Mouse (Mus musculus): ENCODE measurements around the gene Gm17581. TPM values are rescaled to one million over a fixed set of nuclear protein-coding genes. Genes with fewer than 3 reads are reported as not detected.

The Gm17581 gene
- total and polyA plus RNA-seq, 2 experiments from 2014 or later = not detected

DNA sequence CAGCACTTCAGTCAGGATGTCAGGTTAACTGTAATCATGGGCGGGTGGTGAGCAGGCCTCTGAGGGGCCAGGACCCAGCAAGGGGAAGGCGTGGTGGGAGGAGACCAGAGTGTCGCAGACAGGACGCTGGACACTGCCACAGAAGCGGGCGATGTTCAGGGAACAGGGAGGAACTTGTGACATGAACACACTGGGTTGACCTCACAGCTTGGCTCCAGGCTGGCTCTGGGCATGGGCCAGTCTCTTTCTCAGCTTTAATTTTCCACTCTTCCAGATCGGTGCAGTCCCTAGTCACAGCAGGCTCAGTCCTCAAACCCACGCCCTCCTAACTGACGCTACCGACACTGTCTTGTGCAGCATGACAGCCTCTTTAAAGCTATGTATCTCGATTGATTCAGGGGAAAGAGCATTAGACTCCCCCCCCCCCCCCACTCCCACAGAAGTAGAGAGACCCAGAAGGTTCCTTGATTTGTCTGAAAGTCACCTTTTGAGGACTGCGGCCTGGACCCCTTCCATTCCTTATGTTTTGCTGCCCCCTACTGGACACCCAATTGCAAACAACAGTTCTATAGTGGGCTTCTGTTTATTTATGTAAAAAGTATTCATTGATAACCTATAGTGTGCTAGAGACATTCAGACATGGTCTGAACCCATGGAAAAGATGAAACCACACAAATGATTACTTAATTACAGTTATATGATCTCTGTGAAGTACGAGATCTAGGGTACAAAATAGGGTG lies 29.2 kb upstream of the Gm17581 start:
- DNase-seq (ENCODE audit: low spot score) = peak; percentile 45
- Histone ChIP-seq H3K4me3 (ENCODE audit: low read depth, low read length) (no peak overlapping the region), H3K27me3 (ENCODE audit: control insufficient read depth, insufficient read depth, low read length) (peaks cover 13% of the 10 kb centered on the region; the same call in 1 of the 2 replicates), H3K4me1 (ENCODE audit: control insufficient read depth, insufficient read depth) (no peaks in the 10 kb centered on the region), H3K4me2 (ENCODE audit: low read depth, low read length) (no peak overlapping the region), H3K9me3 (replicated peaks; ENCODE audit: control insufficient read depth, low read length) (no peaks in the 10 kb centered on the region), H3K9ac (replicated peaks; ENCODE audit: low read depth, low read length) (no peak overlapping the region), H3K27ac (ENCODE audit: low read depth) (no peak overlapping the region), H3K36me3 (replicated peaks; ENCODE audit: control insufficient read depth, insufficient read depth, low read length) (no peaks in the 10 kb centered on the region)
- WGBS = 47% methylated on average over 13 of the region's 13 CpGs
- TF ChIP-seq EP300 (IDR thresholded peaks at IDR 0.05; ENCODE audit: low read depth) (no peak), CTCF (IDR thresholded peaks at IDR 0.05; ENCODE audit: low read depth) (peak; percentile 83)
- ATAC-seq (ENCODE audit: insufficient read depth, low read depth) = peak; percentile 69

DNA sequence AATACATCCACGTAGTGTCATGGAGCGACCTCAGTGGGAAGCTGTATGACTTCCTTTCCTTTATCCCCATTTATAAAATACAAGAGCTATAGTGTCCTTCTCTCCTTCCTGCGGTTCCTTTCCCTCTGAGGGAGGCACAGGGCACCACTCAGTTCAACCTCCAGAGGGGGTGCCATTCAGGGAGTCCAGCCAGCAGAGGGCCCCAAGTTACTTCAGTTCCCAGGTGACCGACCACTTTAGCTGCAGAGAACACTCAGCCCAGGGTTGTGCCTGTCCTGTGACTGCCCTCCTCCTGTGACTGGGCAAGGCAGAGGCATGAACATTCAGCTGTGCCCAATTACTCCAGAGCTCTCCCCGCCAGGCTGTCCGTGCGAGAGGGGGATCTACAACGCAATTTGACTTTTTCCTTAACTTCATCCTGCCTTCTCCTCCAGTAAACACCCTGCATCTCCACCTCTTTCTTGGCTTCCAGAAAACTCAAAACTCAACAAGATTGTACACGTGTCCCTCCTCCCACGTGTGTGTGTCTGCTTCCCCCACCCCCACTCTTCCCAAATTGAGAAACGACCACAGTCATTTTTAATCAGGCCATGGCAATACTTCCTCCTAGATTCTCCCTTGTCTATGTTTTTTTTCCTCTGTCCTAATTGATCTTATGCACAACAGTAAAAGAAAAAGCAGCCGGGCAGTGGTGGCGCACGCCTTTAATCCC lies 21.3 kb upstream of the Gm17581 start:
- no peak overlapping the region for H3K4me3 ChIP-seq (ENCODE audit: low read depth, low read length)
- no peaks in the 10 kb centered on the region for H3K36me3 ChIP-seq (replicated peaks; ENCODE audit: control insufficient read depth, insufficient read depth, low read length)
- ATAC-seq (ENCODE audit: insufficient read depth, low read depth) = peak; percentile 51
- H3K27ac ChIP-seq (ENCODE audit: low read depth) = no peak overlapping the region
- TF ChIP-seq EP300 (IDR thresholded peaks at IDR 0.05; ENCODE audit: low read depth) (no peak), CTCF (IDR thresholded peaks at IDR 0.05; ENCODE audit: low read depth) (peak; percentile 37)
- 55% methylated on average over 14 of the region's 14 CpGs for WGBS
- H3K9me3 ChIP-seq (replicated peaks; ENCODE audit: control insufficient read depth, low read length) = no peaks in the 10 kb centered on the region
- DNase-seq (ENCODE audit: low spot score) = no peak
- no peaks in the 10 kb centered on the region for H3K4me1 ChIP-seq (ENCODE audit: control insufficient read depth, insufficient read depth)
- H3K9ac ChIP-seq (replicated peaks; ENCODE audit: low read depth, low read length) = no peak overlapping the region
- no peak overlapping the region for H3K4me2 ChIP-seq (ENCODE audit: low read depth, low read length)
- H3K27me3 ChIP-seq (ENCODE audit: control insufficient read depth, insufficient read depth, low read length) = peaks cover 7% of the 10 kb centered on the region; the same call in 1 of the 2 replicates

DNA sequence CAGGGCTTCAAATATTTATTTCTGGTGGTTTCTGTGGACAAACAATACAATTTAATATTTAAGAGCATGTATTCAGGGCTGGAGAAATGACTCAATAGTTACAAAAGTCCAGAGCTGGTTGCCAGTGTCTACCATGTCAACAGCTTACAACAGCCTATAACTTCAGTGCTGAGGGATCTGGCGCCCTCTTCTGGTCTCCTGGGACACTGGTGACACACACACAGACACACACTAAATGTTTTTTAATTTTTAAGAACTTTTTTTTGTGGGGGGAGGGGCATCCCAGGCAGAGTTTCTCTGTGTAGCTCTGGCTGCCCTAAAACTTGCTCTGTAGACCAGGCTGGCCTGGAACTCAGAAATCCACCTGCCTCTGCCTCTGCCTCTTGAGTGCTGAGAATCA lies 20.1 kb upstream of the Gm17581 start:
- H3K9ac ChIP-seq (replicated peaks; ENCODE audit: low read depth, low read length) = no peak overlapping the region
- H3K4me2 ChIP-seq (ENCODE audit: low read depth, low read length) = no peak overlapping the region
- ATAC-seq (ENCODE audit: insufficient read depth, low read depth) (no peak), DNase-seq (ENCODE audit: low spot score) (peak; percentile 18)
- H3K27me3 ChIP-seq (ENCODE audit: control insufficient read depth, insufficient read depth, low read length) = peaks cover 7% of the 10 kb centered on the region; the same call in 1 of the 2 replicates
- H3K27ac ChIP-seq (ENCODE audit: low read depth) = no peak overlapping the region
- TF ChIP-seq CTCF (IDR thresholded peaks at IDR 0.05; ENCODE audit: low read depth) (peak; percentile 53), EP300 (IDR thresholded peaks at IDR 0.05; ENCODE audit: low read depth) (no peak)
- no peak overlapping the region for H3K4me3 ChIP-seq (ENCODE audit: low read depth, low read length)
- H3K9me3 ChIP-seq (replicated peaks; ENCODE audit: control insufficient read depth, low read length) = no peaks in the 10 kb centered on the region
- H3K4me1 ChIP-seq (ENCODE audit: control insufficient read depth, insufficient read depth) = no peaks in the 10 kb centered on the region
- no peaks in the 10 kb centered on the region for H3K36me3 ChIP-seq (replicated peaks; ENCODE audit: control insufficient read depth, insufficient read depth, low read length)
- 8% methylated on average over 1 of the region's 1 CpGs for WGBS

DNA sequence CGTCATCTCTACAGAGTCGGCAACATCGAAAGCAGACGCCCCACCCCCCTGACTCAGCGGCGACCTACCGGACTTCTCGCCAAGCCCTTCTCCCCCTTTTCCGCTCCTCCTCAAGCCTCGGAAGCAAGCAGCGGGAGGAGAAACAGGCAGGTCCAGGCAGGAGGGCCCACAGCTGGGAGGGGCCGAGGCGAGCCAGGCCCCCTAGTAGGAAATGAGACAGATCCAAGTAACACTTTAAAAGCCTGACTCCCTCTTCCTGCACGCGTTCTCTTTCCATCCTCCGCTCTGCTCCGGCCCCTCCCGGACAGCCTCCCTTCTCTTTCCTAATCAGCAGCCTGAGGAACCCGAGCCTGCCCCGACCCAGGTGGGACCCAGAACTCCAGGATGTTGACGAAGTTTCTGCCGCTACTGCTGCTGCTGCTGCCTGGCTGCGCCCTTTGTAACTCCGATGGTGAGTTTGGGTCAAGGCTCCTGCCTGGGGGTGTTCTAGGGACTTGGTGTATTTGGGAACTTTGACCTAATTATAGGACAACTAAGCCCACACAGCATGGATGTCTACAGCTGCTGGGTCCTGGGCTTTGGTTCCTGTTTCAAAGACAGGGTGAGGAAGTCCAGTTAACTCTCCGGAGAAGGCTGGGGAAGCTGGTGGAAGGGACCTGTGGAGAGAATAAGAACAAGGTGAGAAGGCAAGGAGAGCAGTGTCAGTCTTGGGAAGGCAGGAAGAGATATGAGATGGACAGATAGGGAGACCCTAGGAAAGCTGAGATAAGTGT lies 15.5 kb upstream of the Gm17581 start, which contains the start of gene Procr:
Procr (plus strand) TSS at position 104 of the 773 bp plus-strand sequence.
- Histone ChIP-seq H3K9ac (replicated peaks; ENCODE audit: low read depth, low read length) (0 out of 2 replicates have a peak within 1 kb of the TSS, but pooled peaks have one; percentile 3), H3K36me3 (replicated peaks; ENCODE audit: control insufficient read depth, insufficient read depth, low read length) (no peaks in the 10 kb centered on the region), H3K4me2 (ENCODE audit: low read depth, low read length) (peak within 1 kb of the TSS; percentile 60), H3K27me3 (ENCODE audit: control insufficient read depth, insufficient read depth, low read length) (peaks cover 7% of the 10 kb centered on the region; the same call in 1 of the 2 replicates), H3K4me3 (ENCODE audit: low read depth, low read length) (peak within 1 kb of the TSS; percentile 31), H3K9me3 (replicated peaks; ENCODE audit: control insufficient read depth, low read length) (no peaks in the 10 kb centered on the region), H3K27ac (ENCODE audit: low read depth) (no peak within 1 kb of the TSS), H3K4me1 (ENCODE audit: control insufficient read depth, insufficient read depth) (no peaks in the 10 kb centered on the region)
- DNase-seq (ENCODE audit: low spot score) (peak; percentile 71), ATAC-seq (ENCODE audit: insufficient read depth, low read depth) (peak; percentile 83)
- WGBS = 2% methylated on average over 25 of the region's 25 CpGs
- no peak for TF ChIP-seq EP300 (IDR thresholded peaks at IDR 0.05; ENCODE audit: low read depth)
- TF ChIP-seq CTCF (IDR thresholded peaks at IDR 0.05; ENCODE audit: low read depth) = no peak

DNA sequence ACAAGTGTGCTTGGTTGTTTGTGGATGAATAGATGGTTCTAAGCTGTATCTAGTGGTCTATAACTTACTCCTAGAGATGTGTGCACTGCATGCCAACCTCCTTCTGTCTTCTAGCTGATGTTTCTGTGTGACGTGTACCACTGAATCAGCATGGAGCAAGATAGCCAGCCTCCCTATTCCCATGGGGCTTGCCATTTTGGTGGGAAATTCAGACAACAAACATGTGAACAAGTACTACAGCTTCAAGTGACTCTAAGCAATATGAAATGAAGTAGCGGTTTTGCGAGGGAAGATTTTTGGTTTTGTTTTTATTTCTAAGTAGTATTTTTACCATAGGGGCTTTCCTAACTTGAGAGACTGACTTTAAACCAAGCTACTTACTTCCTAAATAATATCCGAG lies 13.7 kb upstream of the Gm17581 start:
- DNase-seq (ENCODE audit: low spot score) (no peak), ATAC-seq (ENCODE audit: insufficient read depth, low read depth) (no peak)
- Histone ChIP-seq H3K4me2 (ENCODE audit: low read depth, low read length) (no peak overlapping the region), H3K27me3 (ENCODE audit: control insufficient read depth, insufficient read depth, low read length) (peaks cover 7% of the 10 kb centered on the region; the same call in 1 of the 2 replicates), H3K4me1 (ENCODE audit: control insufficient read depth, insufficient read depth) (no peaks in the 10 kb centered on the region), H3K36me3 (replicated peaks; ENCODE audit: control insufficient read depth, insufficient read depth, low read length) (no peaks in the 10 kb centered on the region), H3K27ac (ENCODE audit: low read depth) (no peak overlapping the region), H3K9ac (replicated peaks; ENCODE audit: low read depth, low read length) (no peak overlapping the region), H3K4me3 (ENCODE audit: low read depth, low read length) (no peak overlapping the region), H3K9me3 (replicated peaks; ENCODE audit: control insufficient read depth, low read length) (no peaks in the 10 kb centered on the region)
- TF ChIP-seq CTCF (IDR thresholded peaks at IDR 0.05; ENCODE audit: low read depth) (no peak), EP300 (IDR thresholded peaks at IDR 0.05; ENCODE audit: low read depth) (no peak)
- 86% methylated on average over 4 of the region's 4 CpGs for WGBS

All from heart, postnatal 0 days (tissue).